Comparison of ENCODE assay signal across 24 mouse cellular contexts in the genomic region with DNA sequence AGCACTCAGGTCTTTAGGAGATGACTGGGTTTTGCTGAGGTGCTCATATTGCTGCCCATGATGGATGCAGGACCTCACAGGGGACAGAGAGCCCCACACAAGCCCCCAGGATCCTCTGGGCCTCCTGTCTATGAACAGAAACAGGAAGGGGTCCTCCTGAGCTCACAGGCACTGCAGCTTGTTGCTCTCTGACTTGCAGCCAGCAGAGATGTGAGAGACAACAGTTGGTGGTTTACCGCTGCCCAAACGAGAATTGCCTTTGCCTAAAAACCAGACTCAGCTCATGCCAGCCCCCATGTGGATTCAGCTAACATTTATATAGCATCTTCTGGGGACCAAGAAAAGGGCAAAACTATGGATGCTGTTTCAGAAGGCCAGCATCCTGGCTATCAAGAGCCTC. TPM values are rescaled to one million over a fixed set of nuclear protein-coding genes. Genes with fewer than 3 reads are reported as not detected.
A peak's percentile ranks its signal among the peaks of the same experiment; 100 is the strongest.
DNase-seq lines count a peak whose midpoint lies in the region; ATAC-seq lines count a peak whose summit lies in the region.
"Had no signal": no experiment of that assay in that cellular context is flagged by ENCODE, and none has a peak within 500 bp of the region (broad histone marks: within the 10 kb centered on the region; RNA-seq: fewer than 3 reads in every experiment).

No protein-coding gene starts in this region.

- ATAC-seq in midbrain, embryonic 11.5 days (ENCODE audit: low FRiP score): no peak
- ATAC-seq in midbrain, embryonic 16.5 days: no peak
- ATAC-seq in common myeloid progenitor, adult 5-6 weeks (replicated peaks; ENCODE audit: low read depth, poor library complexity, severe bottlenecking): 0 out of 2 replicates have a peak, but pooled peaks have one; percentile 25
- ATAC-seq: activated CD4-positive, CD25-positive, alpha-beta regulatory T cell, adult 4 months; forebrain, embryonic 14.5 days; forebrain, postnatal 0 days; hindbrain, postnatal 0 days had no signal

- H3K27ac ChIP-seq in midbrain, embryonic 11.5 days (ENCODE audit: low read depth, low read length): no peak overlapping the region
- H3K27ac ChIP-seq in midbrain, embryonic 16.5 days (ENCODE audit: low read length): no peak overlapping the region
- H3K27ac ChIP-seq: embryonic facial prominence, embryonic 12.5 days; embryonic facial prominence, embryonic 15.5 days; gastrocnemius, adult 2 months; hindbrain, postnatal 0 days had no signal

- no peaks in the 10 kb centered on the region for H3K36me3 ChIP-seq in midbrain, embryonic 11.5 days (ENCODE audit: control insufficient read depth, insufficient read depth, low read length)
- H3K36me3 ChIP-seq in midbrain, embryonic 16.5 days (ENCODE audit: control insufficient read depth, insufficient read depth, low read length): no peaks in the 10 kb centered on the region
- H3K36me3 ChIP-seq: embryonic facial prominence, embryonic 12.5 days; embryonic facial prominence, embryonic 15.5 days; hindbrain, embryonic 13.5 days had no signal

- peak; percentile 75 for DNase-seq in midbrain, embryonic 11.5 days (ENCODE audit: low spot score, missing footprints)
- peak; percentile 54 for DNase-seq in thymus, postnatal 0 days (ENCODE audit: low spot score)
- DNase-seq in thymus, postnatal 25 days: no peak
- peak; percentile 48 for DNase-seq in thymus, postnatal 4 days
- no peak for DNase-seq in adrenal gland, adult (ENCODE audit: inconsistent age in 2 of 2, low spot score in 1 of 2)
- DNase-seq: adrenal gland, postnatal 10 days; adrenal gland, postnatal 36 days; cerebellum, adult 18-20 months; cerebellum, adult 9-10 months; cerebellum, postnatal 14 days; forebrain, postnatal 0 days; gastrocnemius, adult 2 months; gastrocnemius, postnatal 14 days; heart, adult 11 months had no signal

- H3K9me3 ChIP-seq in midbrain, embryonic 11.5 days (ENCODE audit: control insufficient read depth, low read length): no peaks in the 10 kb centered on the region
- no peaks in the 10 kb centered on the region for H3K9me3 ChIP-seq in midbrain, embryonic 16.5 days (replicated peaks; ENCODE audit: control insufficient read depth, low read length, poor library complexity, severe bottlenecking)
- H3K9me3 ChIP-seq: embryonic facial prominence, embryonic 12.5 days; hindbrain, embryonic 13.5 days had no signal

- no peak overlapping the region for H3K9ac ChIP-seq in midbrain, embryonic 11.5 days (ENCODE audit: low read length)
- no peak overlapping the region for H3K9ac ChIP-seq in midbrain, embryonic 16.5 days (ENCODE audit: low read depth, low read length)
- H3K9ac ChIP-seq: embryonic facial prominence, embryonic 12.5 days; embryonic facial prominence, embryonic 15.5 days; forebrain, postnatal 0 days; hindbrain, embryonic 13.5 days had no signal

- no peak overlapping the region for H3K4me2 ChIP-seq in midbrain, embryonic 11.5 days
- H3K4me2 ChIP-seq in midbrain, embryonic 16.5 days (ENCODE audit: low read length): no peak overlapping the region
- H3K4me2 ChIP-seq: embryonic facial prominence, embryonic 12.5 days; embryonic facial prominence, embryonic 15.5 days; heart, embryonic 11.5 days; hindbrain, embryonic 13.5 days had no signal

- H3K27me3 ChIP-seq in midbrain, embryonic 11.5 days (ENCODE audit: control insufficient read depth, insufficient read depth, low read length): no peaks in the 10 kb centered on the region
- no peaks in the 10 kb centered on the region for H3K27me3 ChIP-seq in midbrain, embryonic 16.5 days (ENCODE audit: control insufficient read depth, insufficient read depth, low read depth, low read length)
- H3K27me3 ChIP-seq: embryonic facial prominence, embryonic 12.5 days; embryonic facial prominence, embryonic 15.5 days; hindbrain, embryonic 13.5 days had no signal

- no peaks in the 10 kb centered on the region for H3K4me1 ChIP-seq in midbrain, embryonic 11.5 days (ENCODE audit: control insufficient read depth, insufficient read depth, low read length)
- no peaks in the 10 kb centered on the region for H3K4me1 ChIP-seq in midbrain, embryonic 16.5 days (ENCODE audit: control insufficient read depth, insufficient read depth, low read length)
- H3K4me1 ChIP-seq: embryonic facial prominence, embryonic 12.5 days; embryonic facial prominence, embryonic 15.5 days had no signal

- H3K4me3 ChIP-seq in midbrain, embryonic 11.5 days (ENCODE audit: low read depth, low read length): no peak overlapping the region
- no peak overlapping the region for H3K4me3 ChIP-seq in midbrain, embryonic 16.5 days (ENCODE audit: low read depth, low read length)
- H3K4me3 ChIP-seq: embryonic facial prominence, embryonic 12.5 days; embryonic facial prominence, embryonic 15.5 days; gastrocnemius, adult 2 months; hindbrain, embryonic 13.5 days had no signal

- 80% methylated on average over 2 of the region's 2 CpGs for WGBS in midbrain, embryonic 11.5 days
- WGBS in midbrain, embryonic 16.5 days: 61% methylated on average over 2 of the region's 2 CpGs

RNA-seq across cellular contexts. Expression of a gene that starts 33.7 kb away (rescaled TPM):
- 1.0 TPM in 2 replicates for polyA plus RNA-seq in midbrain, embryonic 11.5 days (2014; fragmentation: Nextera tagmentation; extraction: Ambion mirVana)
- polyA plus RNA-seq in midbrain, embryonic 16.5 days (2015; fragmentation: Nextera tagmentation; extraction: Ambion mirVana): 7.0 and 11.5 TPM in 2 replicates
- 0.22 and 0.28 TPM in 2 replicates for polyA plus RNA-seq in thymus, postnatal 0 days (2015; fragmentation: Nextera tagmentation; extraction: Ambion mirVana)
- not detected in 2 replicates for total RNA-seq in common myeloid progenitor, adult 5-6 weeks (2017)
- total RNA-seq: hematopoietic stem cell, adult 5-6 weeks had no signal
- polyA plus RNA-seq: activated CD4-positive, CD25-positive, alpha-beta regulatory T cell, adult 4 months had no signal

Comparison
In these comparisons a context has a peak if more than half of its experiments do, and no peak if none do; other contexts are left out.
1. DNase-seq: peak in midbrain, embryonic 11.5 days (single experiment), thymus, postnatal 0 days (single experiment) and thymus, postnatal 4 days (single experiment); none in thymus, postnatal 25 days (single experiment) and adrenal gland, adult (0 of 2).